Mouse (Mus musculus): ENCODE measurements around the gene Pram1. TPM values are rescaled to one million over a fixed set of nuclear protein-coding genes. Genes with fewer than 3 reads are reported as not detected.

Pram1 gene
- 3.1 and 4.5 TPM in 2 replicates for polyA plus RNA-seq (2012; rRNA removed)

DNA sequence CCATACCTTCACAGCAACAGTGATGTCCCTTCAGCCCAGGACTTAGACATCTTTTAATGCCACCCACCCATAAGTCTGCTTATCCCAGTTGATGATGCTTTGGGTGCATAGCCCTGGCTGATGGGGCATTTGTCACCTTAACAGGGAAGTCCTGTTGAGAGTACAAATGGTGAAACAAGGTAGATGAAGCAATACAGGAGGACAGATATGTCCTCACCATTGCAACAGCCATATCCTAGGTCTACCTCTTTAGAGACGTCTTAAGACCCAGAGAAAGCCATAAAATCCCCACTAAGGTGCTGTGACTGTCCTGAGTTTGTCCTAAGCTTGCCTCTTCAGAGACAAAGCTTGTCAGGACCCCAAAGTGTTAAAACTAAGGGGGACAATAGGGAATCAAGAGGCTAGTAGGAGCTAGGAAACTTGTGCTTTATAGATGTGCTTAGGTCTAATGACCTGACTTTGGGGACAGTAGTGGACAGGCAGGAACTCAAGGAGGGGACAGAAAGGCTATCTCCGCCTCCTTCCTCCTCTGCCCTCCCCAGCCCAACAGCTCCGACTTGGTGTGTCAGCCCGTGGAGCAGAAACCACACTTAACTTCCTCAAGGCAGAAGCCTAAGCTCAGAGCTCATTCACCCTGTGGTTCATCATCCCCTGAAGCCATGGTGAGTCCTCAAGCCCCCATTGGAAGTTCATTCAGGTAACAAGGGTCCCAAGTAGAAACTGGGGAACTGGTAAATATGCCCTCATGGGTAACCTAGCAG lies at the start of gene Pram1:
Pram1 (plus strand) TSS at position 541 of the 761 bp plus-strand sequence.
- no peak within 1 kb of the TSS for H3K27ac ChIP-seq (ENCODE audit: insufficient read depth, low read length)
- H3K27me3 ChIP-seq (ENCODE audit: control insufficient read depth, insufficient read depth, low read length) = no peaks in the 10 kb centered on the region
- H3K4me3 ChIP-seq (ENCODE audit: extremely low read depth, insufficient read depth, insufficient read length) = 0 out of 2 replicates have a peak within 1 kb of the TSS, but pooled peaks have one; percentile 5
- H3K36me3 ChIP-seq (ENCODE audit: control insufficient read depth, insufficient read depth, low read length) = no peaks in the 10 kb centered on the region
- no peaks in the 10 kb centered on the region for H3K4me1 ChIP-seq (ENCODE audit: control insufficient read depth, insufficient read depth, insufficient read length)
- 37% methylated on average over 4 of the region's 4 CpGs for WGBS
- DNase-seq (ENCODE audit: low read depth in 1 of 2, low spot score in 2 of 2) = no peak
- TF ChIP-seq CTCF (IDR thresholded peaks at IDR 0.05; ENCODE audit: extremely low read depth, insufficient read depth, insufficient read length, insufficient replicate concordance) = no peak
- TF ChIP-seq POLR2A (IDR thresholded peaks at IDR 0.05; ENCODE audit: low read depth, low read length) = no peak

DNA sequence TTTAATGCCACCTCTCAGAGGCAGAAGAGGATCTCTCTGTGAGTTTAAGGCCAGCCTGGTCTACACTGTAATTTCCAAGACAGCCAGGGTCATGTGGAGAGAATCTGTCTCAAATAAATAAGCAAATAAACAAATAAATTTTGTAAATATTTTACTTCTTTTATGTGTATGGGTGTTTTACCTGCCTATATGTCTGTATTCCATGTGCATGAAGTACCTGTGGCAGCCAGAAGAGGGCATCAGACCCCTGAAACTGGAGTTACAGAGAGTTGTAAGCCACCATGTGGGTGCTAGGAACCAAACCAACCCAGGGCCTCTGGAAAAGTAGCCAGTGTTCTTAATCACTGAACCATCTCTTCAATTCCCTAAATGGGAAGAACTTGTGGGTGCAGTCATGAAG lies 40.6 kb upstream of the Pram1 start:
- TF ChIP-seq CTCF (IDR thresholded peaks at IDR 0.05; ENCODE audit: extremely low read depth, insufficient read depth, insufficient read length, insufficient replicate concordance) = no peak
- TF ChIP-seq POLR2A (IDR thresholded peaks at IDR 0.05; ENCODE audit: low read depth, low read length) = no peak
- Histone ChIP-seq H3K4me1 (ENCODE audit: control insufficient read depth, insufficient read depth, insufficient read length) (no peaks in the 10 kb centered on the region), H3K4me3 (ENCODE audit: extremely low read depth, insufficient read depth, insufficient read length) (no peak overlapping the region), H3K27me3 (ENCODE audit: control insufficient read depth, insufficient read depth, low read length) (no peaks in the 10 kb centered on the region), H3K27ac (ENCODE audit: insufficient read depth, low read length) (no peak overlapping the region), H3K36me3 (ENCODE audit: control insufficient read depth, insufficient read depth, low read length) (peaks cover 2% of the 10 kb centered on the region)
- DNase-seq (ENCODE audit: low read depth in 1 of 2, low spot score in 2 of 2) = no peak

DNA sequence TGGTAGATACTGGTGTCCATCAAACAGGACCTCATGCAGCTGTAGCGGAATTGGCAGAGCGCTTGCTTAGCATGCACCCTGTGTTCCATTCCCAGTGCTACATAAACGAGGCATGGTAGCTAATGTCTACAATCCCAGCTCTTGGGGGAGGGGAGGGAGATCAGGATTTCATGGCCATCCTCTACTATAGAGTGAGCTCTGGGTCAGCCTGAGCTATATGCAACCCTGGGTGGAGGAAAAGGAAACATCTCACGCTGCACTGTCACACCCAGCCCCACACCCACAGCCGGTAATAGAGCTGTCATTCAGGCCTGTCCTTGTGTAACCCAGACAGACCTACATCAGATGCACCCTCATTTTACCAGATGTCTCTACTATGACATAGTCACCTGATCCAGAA lies 39.4 kb upstream of the Pram1 start:
- no peaks in the 10 kb centered on the region for H3K4me1 ChIP-seq (ENCODE audit: control insufficient read depth, insufficient read depth, insufficient read length)
- no peak overlapping the region for H3K4me3 ChIP-seq (ENCODE audit: extremely low read depth, insufficient read depth, insufficient read length)
- WGBS = 93% methylated on average over 5 of the region's 5 CpGs
- no peak for DNase-seq (ENCODE audit: low read depth in 1 of 2, low spot score in 2 of 2)
- no peaks in the 10 kb centered on the region for H3K27me3 ChIP-seq (ENCODE audit: control insufficient read depth, insufficient read depth, low read length)
- H3K27ac ChIP-seq (ENCODE audit: insufficient read depth, low read length) = no peak overlapping the region
- no peak for TF ChIP-seq POLR2A (IDR thresholded peaks at IDR 0.05; ENCODE audit: low read depth, low read length)
- no peak for TF ChIP-seq CTCF (IDR thresholded peaks at IDR 0.05; ENCODE audit: extremely low read depth, insufficient read depth, insufficient read length, insufficient replicate concordance)
- H3K36me3 ChIP-seq (ENCODE audit: control insufficient read depth, insufficient read depth, low read length) = no peaks in the 10 kb centered on the region; the same call in 1 of the 2 replicates

DNA sequence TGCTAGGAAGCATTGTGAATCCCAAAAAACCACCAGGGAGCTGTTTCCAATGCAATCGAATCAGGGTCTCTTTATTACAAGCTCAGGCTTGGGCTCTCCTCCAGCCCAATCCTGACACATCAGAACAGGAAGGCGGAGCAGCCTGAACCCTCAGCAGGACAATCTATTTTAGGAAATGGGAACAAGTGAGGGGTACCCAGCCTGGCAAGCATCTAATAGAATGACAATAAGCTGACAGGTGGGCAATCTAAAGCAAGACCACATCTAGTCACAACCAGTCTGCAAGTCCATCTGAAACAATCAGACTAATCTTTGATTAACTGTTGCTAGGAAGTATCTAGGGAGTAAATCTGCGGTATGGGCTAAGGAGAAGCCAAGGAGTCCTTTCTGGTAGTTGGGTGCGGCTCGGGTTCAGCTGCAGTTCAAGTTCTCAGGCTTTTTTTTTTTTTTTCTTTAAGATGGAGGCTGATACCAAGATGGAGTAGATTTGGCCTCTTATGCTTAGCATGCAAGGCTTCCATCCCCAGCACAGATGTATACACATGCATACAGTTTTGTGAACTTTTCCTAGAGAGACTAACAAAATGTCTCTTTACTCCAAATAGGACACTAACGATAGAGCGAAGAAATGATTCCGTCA lies 37.9 kb upstream of the Pram1 start:
- H3K4me3 ChIP-seq (ENCODE audit: extremely low read depth, insufficient read depth, insufficient read length) = no peak overlapping the region
- H3K36me3 ChIP-seq (ENCODE audit: control insufficient read depth, insufficient read depth, low read length) = no peaks in the 10 kb centered on the region; the same call in 1 of the 2 replicates
- WGBS = 94% methylated on average over 8 of the region's 8 CpGs
- H3K27ac ChIP-seq (ENCODE audit: insufficient read depth, low read length) = no peak overlapping the region
- DNase-seq (ENCODE audit: low read depth in 1 of 2, low spot score in 2 of 2) = no peak
- no peaks in the 10 kb centered on the region for H3K4me1 ChIP-seq (ENCODE audit: control insufficient read depth, insufficient read depth, insufficient read length)
- no peak for TF ChIP-seq POLR2A (IDR thresholded peaks at IDR 0.05; ENCODE audit: low read depth, low read length)
- TF ChIP-seq CTCF (IDR thresholded peaks at IDR 0.05; ENCODE audit: extremely low read depth, insufficient read depth, insufficient read length, insufficient replicate concordance) = no peak
- H3K27me3 ChIP-seq (ENCODE audit: control insufficient read depth, insufficient read depth, low read length) = no peaks in the 10 kb centered on the region

DNA sequence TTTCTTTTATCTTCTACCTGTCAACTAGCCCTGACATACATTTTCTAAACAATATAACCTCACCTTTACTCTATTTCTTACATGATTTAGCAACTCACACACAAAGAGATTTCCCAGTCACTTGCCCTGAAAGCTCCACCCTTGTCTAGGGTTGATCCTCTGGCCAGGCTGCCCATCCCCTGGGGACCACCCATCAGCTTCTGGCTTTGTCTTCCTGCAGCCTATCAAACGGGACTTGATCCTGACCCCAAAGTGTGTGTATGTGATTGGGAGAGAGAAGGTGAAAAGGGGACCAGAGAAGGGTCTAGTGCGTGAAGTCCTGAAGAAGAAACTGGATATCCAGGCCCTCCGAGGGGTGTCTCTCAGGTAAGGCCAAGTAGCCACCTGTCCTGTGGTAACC lies 37.0 kb upstream of the Pram1 start:
- Histone ChIP-seq H3K4me1 (ENCODE audit: control insufficient read depth, insufficient read depth, insufficient read length) (no peaks in the 10 kb centered on the region), H3K36me3 (ENCODE audit: control insufficient read depth, insufficient read depth, low read length) (no peaks in the 10 kb centered on the region; the same call in 1 of the 2 replicates), H3K27ac (ENCODE audit: insufficient read depth, low read length) (no peak overlapping the region), H3K27me3 (ENCODE audit: control insufficient read depth, insufficient read depth, low read length) (no peaks in the 10 kb centered on the region), H3K4me3 (ENCODE audit: extremely low read depth, insufficient read depth, insufficient read length) (no peak overlapping the region)
- TF ChIP-seq POLR2A (IDR thresholded peaks at IDR 0.05; ENCODE audit: low read depth, low read length) = no peak
- no peak for TF ChIP-seq CTCF (IDR thresholded peaks at IDR 0.05; ENCODE audit: extremely low read depth, insufficient read depth, insufficient read length, insufficient replicate concordance)
- DNase-seq (ENCODE audit: low read depth in 1 of 2, low spot score in 2 of 2) = no peak
- 85% methylated on average over 3 of the region's 3 CpGs for WGBS

DNA sequence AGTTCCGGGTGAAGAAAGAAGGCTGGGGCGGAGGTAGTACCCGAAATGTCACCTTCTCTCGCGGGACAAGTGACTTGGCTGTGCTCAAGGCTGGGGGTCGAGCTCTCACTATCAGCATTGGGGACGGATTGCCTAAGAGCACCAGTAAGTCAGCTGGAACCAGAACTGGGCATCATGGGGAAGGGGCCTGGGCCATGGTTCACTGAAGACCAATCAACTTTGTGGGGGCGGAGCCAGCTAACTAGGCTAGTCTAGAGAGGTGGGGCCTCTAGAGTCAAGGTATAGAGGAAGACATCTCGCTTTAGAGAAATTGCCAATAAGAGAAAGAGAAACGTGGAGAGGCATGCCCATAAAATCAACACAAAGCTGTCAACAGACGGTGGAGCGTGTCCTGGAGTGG lies 35.9 kb upstream of the Pram1 start:
- H3K4me3 ChIP-seq (ENCODE audit: extremely low read depth, insufficient read depth, insufficient read length) = no peak overlapping the region
- 86% methylated on average over 12 of the region's 12 CpGs for WGBS
- no peak for DNase-seq (ENCODE audit: low read depth in 1 of 2, low spot score in 2 of 2)

DNA sequence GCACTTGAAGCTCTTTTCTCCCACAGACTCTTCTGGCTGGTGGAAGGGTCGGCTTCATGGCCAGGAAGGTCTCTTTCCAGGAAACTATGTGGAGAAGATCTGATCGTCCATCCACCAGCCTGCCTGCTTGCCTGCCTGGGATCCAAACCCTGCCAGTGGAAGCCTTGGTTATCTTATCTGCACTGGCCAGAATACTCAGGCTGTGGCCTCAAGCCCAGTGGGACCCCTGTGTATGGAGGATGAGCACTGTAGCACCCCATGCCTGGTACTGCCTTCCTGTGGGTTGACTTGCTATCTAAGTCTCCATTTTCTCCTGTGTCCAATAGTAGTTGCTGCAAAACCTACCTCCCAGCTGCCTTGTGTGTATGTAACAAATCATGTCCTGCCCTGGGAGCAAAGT lies 30.6 kb upstream of the Pram1 start:
- Histone ChIP-seq H3K27ac (ENCODE audit: insufficient read depth, low read length) (no peak overlapping the region), H3K27me3 (ENCODE audit: control insufficient read depth, insufficient read depth, low read length) (no peaks in the 10 kb centered on the region), H3K4me3 (ENCODE audit: extremely low read depth, insufficient read depth, insufficient read length) (no peak overlapping the region), H3K4me1 (ENCODE audit: control insufficient read depth, insufficient read depth, insufficient read length) (no peaks in the 10 kb centered on the region), H3K36me3 (ENCODE audit: control insufficient read depth, insufficient read depth, low read length) (no peaks in the 10 kb centered on the region)
- no peak for DNase-seq (ENCODE audit: low read depth in 1 of 2, low spot score in 2 of 2)
- TF ChIP-seq CTCF (IDR thresholded peaks at IDR 0.05; ENCODE audit: extremely low read depth, insufficient read depth, insufficient read length, insufficient replicate concordance) (no peak), POLR2A (IDR thresholded peaks at IDR 0.05; ENCODE audit: low read depth, low read length) (no peak)
- WGBS = 81% methylated on average over 2 of the region's 2 CpGs

More for the DNA sequence above, 35.9 kb upstream of the Pram1 start:
- H3K27ac ChIP-seq (ENCODE audit: insufficient read depth, low read length) = no peak overlapping the region
- TF ChIP-seq POLR2A (IDR thresholded peaks at IDR 0.05; ENCODE audit: low read depth, low read length) (no peak), CTCF (IDR thresholded peaks at IDR 0.05; ENCODE audit: extremely low read depth, insufficient read depth, insufficient read length, insufficient replicate concordance) (no peak)
- no peaks in the 10 kb centered on the region for H3K27me3 ChIP-seq (ENCODE audit: control insufficient read depth, insufficient read depth, low read length)
- H3K36me3 ChIP-seq (ENCODE audit: control insufficient read depth, insufficient read depth, low read length) = no peaks in the 10 kb centered on the region; the same call in 1 of the 2 replicates
- H3K4me1 ChIP-seq (ENCODE audit: control insufficient read depth, insufficient read depth, insufficient read length) = no peaks in the 10 kb centered on the region
